In the genomic region with DNA sequence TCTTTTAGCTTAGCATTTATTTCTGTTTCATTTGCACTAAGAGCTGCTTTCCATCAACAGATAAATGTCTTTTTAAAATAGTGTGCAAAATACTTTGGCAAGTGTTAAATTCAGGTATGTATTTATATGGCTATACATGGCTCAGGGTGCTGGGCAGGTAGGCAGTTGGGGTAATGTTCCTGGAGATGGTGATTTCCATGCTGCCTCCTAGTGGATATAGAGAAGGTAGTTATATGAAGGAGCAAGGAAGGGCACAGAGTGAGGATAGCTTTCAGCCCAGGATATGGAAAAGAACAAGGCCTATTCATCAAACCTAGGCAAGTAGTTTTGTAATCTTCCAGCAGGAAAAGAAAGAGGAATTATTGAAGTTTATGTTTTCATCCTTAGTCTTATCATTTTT, we compare ENCODE assay signal across 16 mouse cellular contexts.
DNase-seq lines count a peak whose midpoint lies in the region; ATAC-seq and TF ChIP-seq lines count a peak whose summit lies in the region.
"Had no signal": no experiment of that assay in that cellular context is flagged by ENCODE, and none has a peak within 500 bp of the region (broad histone marks: within the 10 kb centered on the region; RNA-seq: fewer than 3 reads in every experiment).

No protein-coding gene starts in this region.

- H3K27ac ChIP-seq in kidney, postnatal 0 days: no peak overlapping the region
- H3K27ac ChIP-seq in cortical plate, adult 2 months (ENCODE audit: insufficient read depth, low read length): no peak overlapping the region
- H3K27ac ChIP-seq: embryonic facial prominence, embryonic 15.5 days; hindbrain, embryonic 15.5 days; kidney, embryonic 15.5 days; liver, embryonic 13.5 days; macrophage; midbrain, embryonic 15.5 days had no signal

- no peak overlapping the region for H3K4me2 ChIP-seq in kidney, postnatal 0 days (ENCODE audit: low read length)
- H3K4me2 ChIP-seq: embryonic facial prominence, embryonic 15.5 days; hindbrain, embryonic 15.5 days; kidney, embryonic 15.5 days; liver, embryonic 13.5 days; midbrain, embryonic 15.5 days had no signal

- H3K27me3 ChIP-seq in kidney, postnatal 0 days (ENCODE audit: insufficient read depth, low read length): no peaks in the 10 kb centered on the region
- H3K27me3 ChIP-seq: embryonic facial prominence, embryonic 15.5 days; hindbrain, embryonic 15.5 days; kidney, embryonic 15.5 days; liver, embryonic 13.5 days; midbrain, embryonic 15.5 days had no signal

- no peaks in the 10 kb centered on the region for H3K4me1 ChIP-seq in kidney, postnatal 0 days (replicated peaks; ENCODE audit: insufficient read depth, low read length)
- H3K4me1 ChIP-seq in cortical plate, adult 2 months (ENCODE audit: control insufficient read depth, insufficient read depth, low read length): no peaks in the 10 kb centered on the region
- H3K4me1 ChIP-seq: embryonic facial prominence, embryonic 15.5 days; hindbrain, embryonic 15.5 days; kidney, embryonic 15.5 days; liver, embryonic 13.5 days; midbrain, embryonic 15.5 days had no signal

- H3K4me3 ChIP-seq in kidney, postnatal 0 days (replicated peaks; ENCODE audit: low read depth, low read length): no peak overlapping the region
- no peak overlapping the region for H3K4me3 ChIP-seq in cortical plate, adult 2 months (ENCODE audit: insufficient read depth, low read length)
- H3K4me3 ChIP-seq: embryonic facial prominence, embryonic 15.5 days; hindbrain, embryonic 15.5 days; kidney, embryonic 15.5 days; liver, embryonic 13.5 days; midbrain, embryonic 15.5 days had no signal

- no peaks in the 10 kb centered on the region for H3K36me3 ChIP-seq in kidney, postnatal 0 days (ENCODE audit: insufficient read depth, low read length)
- H3K36me3 ChIP-seq: embryonic facial prominence, embryonic 15.5 days; hindbrain, embryonic 15.5 days; kidney, embryonic 15.5 days; liver, embryonic 13.5 days; midbrain, embryonic 15.5 days had no signal

- peak; percentile 58 for TF ChIP-seq CTCF in kidney, postnatal 0 days (IDR thresholded peaks at IDR 0.05; ENCODE audit: low read depth)
- 0 out of 2 replicates have a peak, but pooled peaks have one; percentile 25 for TF ChIP-seq CTCF in cortical plate, adult 2 months (IDR thresholded peaks at IDR 0.05; ENCODE audit: extremely low read depth, insufficient read depth, low read length)

- no peaks in the 10 kb centered on the region for H3K9me3 ChIP-seq in kidney, postnatal 0 days (replicated peaks; ENCODE audit: low read length)
- H3K9me3 ChIP-seq: embryonic facial prominence, embryonic 15.5 days; hindbrain, embryonic 15.5 days; kidney, embryonic 15.5 days; liver, embryonic 13.5 days; midbrain, embryonic 15.5 days had no signal

- no peak for TF ChIP-seq POLR2A in cortical plate, adult 2 months (IDR thresholded peaks at IDR 0.05; ENCODE audit: extremely low read depth, insufficient read depth, low read length)

- H3K9ac ChIP-seq in kidney, postnatal 0 days (ENCODE audit: low read depth, low read length): no peak overlapping the region
- H3K9ac ChIP-seq: embryonic facial prominence, embryonic 15.5 days; hindbrain, embryonic 15.5 days; kidney, embryonic 15.5 days; liver, embryonic 13.5 days; midbrain, embryonic 15.5 days had no signal

- DNase-seq in cerebellum, postnatal 10 days: peak; percentile 11 to 16
- DNase-seq in cerebellum, adult 11-12 months: no peak
- DNase-seq in kidney, postnatal 0 days (ENCODE audit: low spot score): peak; percentile 46
- DNase-seq in kidney, adult 18-20 months: no peak
- DNase-seq in 3T3-L1 (ENCODE audit: low read depth, low spot score): peak; percentile 17
- DNase-seq in right cerebral cortex, postnatal 4 days: no peak
- DNase-seq in embryo, embryonic 9.5 days (ENCODE audit: extremely low spot score): no peak
- DNase-seq: heart, postnatal 14 days; liver, embryonic 13.5 days; thymus, postnatal 4 days had no signal

- no peak for ATAC-seq in kidney, postnatal 0 days (replicated peaks; ENCODE audit: low FRiP score, low read depth)
- ATAC-seq: midbrain, embryonic 15.5 days had no signal

Comparison
In these comparisons a context has a peak if more than half of its experiments do, and no peak if none do; other contexts are left out.
1. DNase-seq: peak in cerebellum, postnatal 10 days (2 of 2), kidney, postnatal 0 days (single experiment) and 3T3-L1 (single experiment); none in cerebellum, adult 11-12 months (single experiment), kidney, adult 18-20 months (single experiment), right cerebral cortex, postnatal 4 days (single experiment) and embryo, embryonic 9.5 days (single experiment).